Mouse (Mus musculus): ENCODE measurements around the gene Megf11. TPM values are rescaled to one million over a fixed set of nuclear protein-coding genes. Genes with fewer than 3 reads are reported as not detected.

The Megf11 gene
- total RNA-seq (2022) = 1 to 10 TPM in 2 of 4 experiments, under 1 TPM in 2; 0.29 to 2.1 (median 1.2) TPM

- no peak for DNase-seq
Observed at GRCm38 (mm10) chr9:64385511-64386465, at the start of gene Megf11. Megf11 (plus strand) TSS chr9:64385626.

- no peak for DNase-seq
Observed at GRCm38 (mm10) chr9:64335825-64336224, 49.6 kb upstream of the Megf11 start.

GRCm38 (mm10) chr9:64339361-64339760, 46.1 kb upstream of the Megf11 start:
- no peak for DNase-seq

- peak; percentile 56 for DNase-seq
Observed at GRCm38 (mm10) chr9:64340351-64341253, 44.8 kb upstream of the Megf11 start.

GRCm38 (mm10) chr9:64341254-64341566, 44.2 kb upstream of the Megf11 start, which contains the start of gene Dis3l:
Dis3l (minus strand) TSS chr9:64341288.
- no peak for DNase-seq

- DNase-seq = no peak
Observed at GRCm38 (mm10) chr9:64341671-64342070, 43.8 kb upstream of the Megf11 start.

GRCm38 (mm10) chr9:64343656-64344055, 41.8 kb upstream of the Megf11 start:
- DNase-seq = no peak

- DNase-seq = no peak
Observed at GRCm38 (mm10) chr9:64345931-64346330, 39.5 kb upstream of the Megf11 start.

- DNase-seq = no peak
Observed at GRCm38 (mm10) chr9:64347377-64347776, 38.0 kb upstream of the Megf11 start.

GRCm38 (mm10) chr9:64349490-64349889, 35.9 kb upstream of the Megf11 start:
- no peak for DNase-seq

GRCm38 (mm10) chr9:64351191-64351590, 34.2 kb upstream of the Megf11 start:
- DNase-seq = no peak

- no peak for DNase-seq
Observed at GRCm38 (mm10) chr9:64355627-64356026, 29.8 kb upstream of the Megf11 start.

GRCm38 (mm10) chr9:64361231-64361950, 24.0 kb upstream of the Megf11 start:
- no peak for DNase-seq

- no peak for DNase-seq
Observed at GRCm38 (mm10) chr9:64369871-64370270, 15.6 kb upstream of the Megf11 start.

GRCm38 (mm10) chr9:64371305-64371819, 14.1 kb upstream of the Megf11 start:
- DNase-seq = no peak

- no peak for DNase-seq
Observed at GRCm38 (mm10) chr9:64376380-64376779, 9.0 kb upstream of the Megf11 start.

GRCm38 (mm10) chr9:64383021-64383788, 2.2 kb upstream of the Megf11 start:
- DNase-seq = no peak

GRCm38 (mm10) chr9:64386466-64387211, 1.2 kb downstream of the Megf11 start:
- no peak for DNase-seq

- no peak for DNase-seq
Observed at GRCm38 (mm10) chr9:64389576-64390292, 4.3 kb downstream of the Megf11 start.
